ENCODE assay signal across 25 mouse cellular contexts in the genomic region with DNA sequence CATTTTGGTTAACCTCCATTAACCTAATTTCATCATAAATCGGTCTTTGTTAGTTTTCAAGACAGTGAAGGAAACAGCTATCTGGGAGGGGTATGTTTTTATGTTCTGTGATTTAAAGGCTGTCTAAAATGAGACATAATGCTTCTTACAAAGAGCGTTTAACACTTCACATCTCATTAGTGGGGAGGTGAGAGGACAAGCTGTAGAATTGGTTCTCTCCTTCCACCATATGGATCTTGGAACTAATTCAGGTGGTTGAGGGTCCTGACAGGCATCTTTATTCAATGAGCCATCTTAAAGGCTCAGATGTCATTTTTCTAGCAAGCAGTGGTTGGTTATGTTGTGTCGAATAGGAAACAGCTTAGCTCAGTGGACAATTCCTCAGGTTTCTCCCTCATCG. TPM values are rescaled to one million over a fixed set of nuclear protein-coding genes. Genes with fewer than 3 reads are reported as not detected.
DNase-seq lines count a peak whose midpoint lies in the region; ATAC-seq and TF ChIP-seq lines count a peak whose summit lies in the region.
"Had no signal": no experiment of that assay in that cellular context is flagged by ENCODE, and none has a peak within 500 bp of the region (broad histone marks: within the 10 kb centered on the region; RNA-seq: fewer than 3 reads in every experiment).

No protein-coding gene starts in this region.

- H3K4me2 ChIP-seq in forebrain, embryonic 13.5 days = no peak overlapping the region
- H3K4me2 ChIP-seq in forebrain, embryonic 11.5 days (ENCODE audit: low read depth, low read length, severe bottlenecking) = no peak overlapping the region
- no peak overlapping the region for H3K4me2 ChIP-seq in forebrain, embryonic 15.5 days (replicated peaks)
- H3K4me2 ChIP-seq in forebrain, embryonic 12.5 days = no peak overlapping the region
- H3K4me2 ChIP-seq in forebrain, postnatal 0 days (ENCODE audit: low read depth) = no peak overlapping the region
- H3K4me2 ChIP-seq in midbrain, embryonic 14.5 days (ENCODE audit: low read length) = no peak overlapping the region
- H3K4me2 ChIP-seq: embryonic facial prominence, embryonic 13.5 days; embryonic facial prominence, embryonic 15.5 days had no signal

- ATAC-seq in forebrain, embryonic 13.5 days = peak; percentile 68; the same call in 1 of the 2 replicates
- ATAC-seq in forebrain, embryonic 11.5 days (replicated peaks; ENCODE audit: low FRiP score) = no peak
- peak; percentile 72 for ATAC-seq in forebrain, embryonic 15.5 days (replicated peaks)
- no peak for ATAC-seq in forebrain, embryonic 12.5 days (ENCODE audit: low FRiP score)
- ATAC-seq in forebrain, postnatal 0 days = peak; percentile 42; the same call in 1 of the 2 replicates
- no peak for ATAC-seq in midbrain, embryonic 14.5 days (ENCODE audit: low FRiP score, low TSS enrichment)
- ATAC-seq: activated CD4-positive, CD25-positive, alpha-beta regulatory T cell, adult 4 months; CD4-positive, CD25-positive, alpha-beta regulatory T cell, adult 4 months; Patski had no signal

- no peaks in the 10 kb centered on the region for H3K4me1 ChIP-seq in forebrain, embryonic 13.5 days
- no peaks in the 10 kb centered on the region for H3K4me1 ChIP-seq in forebrain, embryonic 11.5 days (replicated peaks; ENCODE audit: control insufficient read depth, insufficient read depth, low read length)
- H3K4me1 ChIP-seq in forebrain, embryonic 15.5 days = no peaks in the 10 kb centered on the region
- H3K4me1 ChIP-seq in forebrain, embryonic 12.5 days = no peaks in the 10 kb centered on the region
- H3K4me1 ChIP-seq in forebrain, postnatal 0 days (ENCODE audit: insufficient read depth) = no peaks in the 10 kb centered on the region
- no peaks in the 10 kb centered on the region for H3K4me1 ChIP-seq in midbrain, embryonic 14.5 days (ENCODE audit: control insufficient read depth, insufficient read depth, low read length)
- H3K4me1 ChIP-seq: embryonic facial prominence, embryonic 13.5 days; embryonic facial prominence, embryonic 15.5 days had no signal

- H3K9ac ChIP-seq in forebrain, embryonic 13.5 days = no peak overlapping the region
- no peak overlapping the region for H3K9ac ChIP-seq in forebrain, embryonic 11.5 days (ENCODE audit: low read length)
- H3K9ac ChIP-seq in forebrain, embryonic 15.5 days (replicated peaks) = no peak overlapping the region
- H3K9ac ChIP-seq in forebrain, embryonic 12.5 days = no peak overlapping the region
- no peak overlapping the region for H3K9ac ChIP-seq in forebrain, postnatal 0 days
- no peak overlapping the region for H3K9ac ChIP-seq in midbrain, embryonic 14.5 days (replicated peaks; ENCODE audit: low read length)
- H3K9ac ChIP-seq: embryonic facial prominence, embryonic 13.5 days; embryonic facial prominence, embryonic 15.5 days had no signal

- H3K36me3 ChIP-seq in forebrain, embryonic 13.5 days (ENCODE audit: poor library complexity, severe bottlenecking) = no peaks in the 10 kb centered on the region
- H3K36me3 ChIP-seq in forebrain, embryonic 11.5 days (ENCODE audit: control insufficient read depth, insufficient read depth, low read length) = no peaks in the 10 kb centered on the region
- no peaks in the 10 kb centered on the region for H3K36me3 ChIP-seq in forebrain, embryonic 15.5 days
- no peaks in the 10 kb centered on the region for H3K36me3 ChIP-seq in forebrain, embryonic 12.5 days (replicated peaks)
- no peaks in the 10 kb centered on the region for H3K36me3 ChIP-seq in forebrain, postnatal 0 days (ENCODE audit: insufficient read depth)
- H3K36me3 ChIP-seq in midbrain, embryonic 14.5 days (ENCODE audit: control insufficient read depth, insufficient read depth, low read length) = no peaks in the 10 kb centered on the region
- H3K36me3 ChIP-seq: embryonic facial prominence, embryonic 13.5 days; embryonic facial prominence, embryonic 15.5 days; G1E had no signal

- WGBS in forebrain, embryonic 13.5 days = 58% methylated on average over 4 of the region's 4 CpGs
- WGBS in forebrain, embryonic 11.5 days = 84% methylated on average over 4 of the region's 4 CpGs
- WGBS in forebrain, embryonic 15.5 days = 45% methylated on average over 4 of the region's 4 CpGs
- 70% methylated on average over 4 of the region's 4 CpGs for WGBS in forebrain, embryonic 12.5 days
- WGBS in forebrain, postnatal 0 days = 50% methylated on average over 4 of the region's 4 CpGs
- 76% methylated on average over 4 of the region's 4 CpGs for WGBS in midbrain, embryonic 14.5 days

- no peak for TF ChIP-seq CTCF in forebrain, postnatal 0 days (IDR thresholded peaks at IDR 0.05; ENCODE audit: low read depth)

- no peak overlapping the region for H3K27ac ChIP-seq in forebrain, embryonic 13.5 days
- no peak overlapping the region for H3K27ac ChIP-seq in forebrain, embryonic 11.5 days (ENCODE audit: low read depth, low read length)
- peak overlapping the region; percentile 24; the same call in 1 of the 2 replicates for H3K27ac ChIP-seq in forebrain, embryonic 15.5 days (replicated peaks)
- H3K27ac ChIP-seq in forebrain, embryonic 12.5 days = no peak overlapping the region
- H3K27ac ChIP-seq in forebrain, postnatal 0 days (ENCODE audit: low read depth, low read length) = no peak overlapping the region
- no peak overlapping the region for H3K27ac ChIP-seq in midbrain, embryonic 14.5 days (replicated peaks; ENCODE audit: low read depth, low read length)
- H3K27ac ChIP-seq: embryonic facial prominence, embryonic 13.5 days; embryonic facial prominence, embryonic 15.5 days had no signal

- H3K9me3 ChIP-seq in forebrain, embryonic 13.5 days (replicated peaks) = no peaks in the 10 kb centered on the region
- H3K9me3 ChIP-seq in forebrain, embryonic 11.5 days (ENCODE audit: control insufficient read depth, low read length) = no peaks in the 10 kb centered on the region
- H3K9me3 ChIP-seq in forebrain, embryonic 15.5 days = no peaks in the 10 kb centered on the region
- H3K9me3 ChIP-seq in forebrain, embryonic 12.5 days = no peaks in the 10 kb centered on the region
- no peaks in the 10 kb centered on the region for H3K9me3 ChIP-seq in forebrain, postnatal 0 days (ENCODE audit: low read length)
- H3K9me3 ChIP-seq in midbrain, embryonic 14.5 days (ENCODE audit: control insufficient read depth, low read length) = no peaks in the 10 kb centered on the region
- H3K9me3 ChIP-seq: embryonic facial prominence, embryonic 13.5 days; embryonic facial prominence, embryonic 15.5 days; G1E had no signal

- DNase-seq in forebrain, embryonic 11.5 days (ENCODE audit: low spot score) = no peak
- no peak for DNase-seq in forebrain, postnatal 0 days
- DNase-seq in midbrain, embryonic 14.5 days = no peak
- DNase-seq: adrenal gland, adult 8-10 months; adrenal gland, postnatal 14 days; adrenal gland, postnatal 36 days; B cell, adult 2 months; cerebellum, adult 11 months; cerebellum, adult 18-20 months; cerebellum, adult 8-10 months; cerebellum, adult 9-11 months; cerebellum, postnatal 14 days; cerebellum, postnatal 36 days; embryo, embryonic 11 days had no signal

- H3K4me3 ChIP-seq in forebrain, embryonic 13.5 days = no peak overlapping the region
- H3K4me3 ChIP-seq in forebrain, embryonic 11.5 days (ENCODE audit: low read depth, low read length) = no peak overlapping the region
- no peak overlapping the region for H3K4me3 ChIP-seq in forebrain, embryonic 15.5 days
- H3K4me3 ChIP-seq in forebrain, embryonic 12.5 days (replicated peaks) = no peak overlapping the region
- no peak overlapping the region for H3K4me3 ChIP-seq in forebrain, postnatal 0 days (ENCODE audit: low read depth, low read length)
- no peak overlapping the region for H3K4me3 ChIP-seq in midbrain, embryonic 14.5 days (replicated peaks; ENCODE audit: low read depth, low read length)
- H3K4me3 ChIP-seq: embryonic facial prominence, embryonic 13.5 days; embryonic facial prominence, embryonic 15.5 days; erythroblast, embryonic 14.5 days had no signal

- no peaks in the 10 kb centered on the region for H3K27me3 ChIP-seq in forebrain, embryonic 13.5 days
- H3K27me3 ChIP-seq in forebrain, embryonic 11.5 days (ENCODE audit: control insufficient read depth, insufficient read depth, low read length) = no peaks in the 10 kb centered on the region
- no peaks in the 10 kb centered on the region for H3K27me3 ChIP-seq in forebrain, embryonic 15.5 days
- H3K27me3 ChIP-seq in forebrain, embryonic 12.5 days = no peaks in the 10 kb centered on the region
- no peaks in the 10 kb centered on the region for H3K27me3 ChIP-seq in forebrain, postnatal 0 days (ENCODE audit: insufficient read depth, low read length)
- no peaks in the 10 kb centered on the region for H3K27me3 ChIP-seq in midbrain, embryonic 14.5 days (ENCODE audit: control insufficient read depth, insufficient read depth, low read length)
- H3K27me3 ChIP-seq: CH12.LX; embryonic facial prominence, embryonic 13.5 days; embryonic facial prominence, embryonic 15.5 days; Patski had no signal

RNA-seq across cellular contexts. Expression of a gene that starts 19.9 kb away (rescaled TPM):
- 19.2 and 20.0 TPM in 2 replicates for polyA plus RNA-seq in forebrain, embryonic 13.5 days (2015; fragmentation: Nextera tagmentation; extraction: Ambion mirVana)
- 27.4 and 29.7 TPM in 2 replicates for polyA plus RNA-seq in forebrain, embryonic 11.5 days (2014; fragmentation: Nextera tagmentation; extraction: Ambion mirVana)
- 35.0 and 37.4 TPM in 2 replicates for polyA plus RNA-seq in forebrain, embryonic 15.5 days (2015; fragmentation: Nextera tagmentation; extraction: Ambion mirVana)
- polyA plus RNA-seq in forebrain, embryonic 12.5 days (2016; fragmentation: Nextera tagmentation; extraction: Ambion mirVana) = 20.5 and 25.4 TPM in 2 replicates
- 66.8 and 96.9 TPM in 2 replicates for total RNA-seq in forebrain, postnatal 0 days (2014; rRNA removed)
- polyA plus RNA-seq in forebrain, postnatal 0 days (2015; fragmentation: Nextera tagmentation; extraction: Ambion mirVana) = 27.1 and 43.0 TPM in 2 replicates
- 26.4 and 26.6 TPM in 2 replicates for polyA plus RNA-seq in midbrain, embryonic 14.5 days (2014; fragmentation: Nextera tagmentation; extraction: Ambion mirVana)
- total RNA-seq: CH12.LX had no signal
- polyA plus RNA-seq: CD4-positive, CD25-positive, alpha-beta regulatory T cell, adult 4 months had no signal

Comparison
In these comparisons a context has a peak if more than half of its experiments do, and no peak if none do; other contexts are left out.
1. ATAC-seq: peak in forebrain, embryonic 13.5 days (single experiment), forebrain, embryonic 15.5 days (single experiment) and forebrain, postnatal 0 days (single experiment); none in forebrain, embryonic 11.5 days (single experiment), forebrain, embryonic 12.5 days (single experiment) and midbrain, embryonic 14.5 days (single experiment).